Mouse (Mus musculus) bone marrow, adult 2 months (tissue): ENCODE measurements around the gene Ubtd1.

Experiments used
- CTCF ChIP-seq: fragments of 200-500 bp; IDR thresholded peaks from 2 replicates; pipeline ENCODE4 v1.5.1; 2011; ENCODE audit warnings: low read length, control low read depth; ENCODE audit not compliant: control insufficient read depth, insufficient read depth
- POLR2A ChIP-seq: fragments of 200-500 bp; IDR thresholded peaks from 2 replicates; pipeline ENCODE4 v1.6.1; 2011; ENCODE audit warnings: low read depth, mild to moderate bottlenecking, control low read depth, low read length, borderline replicate concordance; ENCODE audit not compliant: control insufficient read depth

DNA sequence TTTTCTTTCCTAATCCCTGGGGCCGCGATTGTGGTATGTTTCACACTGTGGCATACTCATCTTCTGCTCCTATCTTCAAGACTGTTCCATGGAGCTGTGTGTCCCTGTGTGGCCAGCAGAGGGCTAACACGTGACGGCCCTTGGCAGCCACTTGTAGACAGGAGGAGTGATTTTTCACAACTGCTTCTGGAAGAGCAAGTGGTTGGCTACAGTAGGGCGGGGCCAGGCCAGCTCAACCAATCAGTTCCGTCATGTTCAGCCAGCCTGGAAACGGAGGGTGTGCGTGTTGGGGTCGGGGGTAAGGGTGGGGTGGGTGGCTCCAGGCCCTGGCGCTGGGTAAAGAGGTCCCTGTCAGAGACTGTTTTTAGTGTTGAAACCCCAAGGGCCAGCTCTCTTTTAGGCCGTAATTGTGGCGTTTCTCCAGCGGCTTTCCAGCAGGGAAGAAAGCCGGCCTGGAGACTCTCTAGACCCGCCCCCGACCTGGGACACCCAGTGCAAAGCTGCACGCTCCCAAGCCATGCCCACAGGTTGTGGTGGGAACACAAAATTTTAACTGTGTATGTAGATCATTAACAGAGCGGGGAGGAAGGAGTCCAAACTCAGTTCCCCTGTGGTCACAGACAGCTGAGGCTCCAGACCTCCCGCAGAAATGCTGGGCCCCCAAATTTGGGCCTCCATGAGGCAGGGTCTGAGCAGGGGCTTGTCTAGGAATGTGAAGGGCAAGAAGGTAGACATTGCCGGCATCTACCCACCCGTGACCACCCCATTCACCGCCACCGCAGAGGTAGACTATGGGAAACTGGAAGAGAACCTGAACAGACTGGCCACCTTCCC lies 63.9 kb downstream of the Ubtd1 start, which contains the start of gene Hoga1:
- TF ChIP-seq CTCF (peak; percentile 74), POLR2A (no peak)
